Mouse (Mus musculus) adrenal gland, adult 2 months (tissue): ENCODE measurements at regions not wholly inside any gene's neighbourhood (a gene's known extent, or its start where the extent isn't known, plus 50 kb on each side); places are given as distances from the start of the nearest gene placed in this dataset.

Experiments
- DNase-seq: peaks from one replicate; pipeline ENCODE4 v3.0.0; 2021

GRCm38 (mm10) chr13:112125769-112126469 lies 162.3 kb upstream of the Ankrd55 start:
- DNase-seq, result no peak

DNA sequence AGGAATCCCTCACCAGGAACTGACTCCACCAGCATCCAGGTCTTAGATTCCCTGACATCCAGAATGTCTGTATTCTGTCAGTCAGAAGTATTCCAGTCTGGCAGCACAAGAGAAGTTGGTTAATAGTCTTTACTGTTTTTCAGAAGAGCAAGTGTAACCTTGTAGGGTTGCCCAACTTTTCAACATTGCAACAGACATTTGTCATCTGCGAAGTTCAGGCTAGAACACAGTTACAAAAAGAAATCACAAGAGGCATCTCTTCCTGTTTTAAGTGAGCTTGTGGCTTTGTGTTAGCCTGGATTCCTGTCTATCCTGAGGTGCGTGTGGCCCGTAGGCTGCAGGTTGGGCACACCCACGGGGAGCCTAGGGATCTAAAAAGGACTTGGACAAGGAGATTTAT lies 158.0 kb upstream of the Ankrd55 start:
- DNase-seq, result peak; percentile 74

GRCm38 (mm10) chr13:112130774-112131173 lies 157.5 kb upstream of the Ankrd55 start:
- no peak for DNase-seq

GRCm38 (mm10) chr13:112131191-112131590 lies 157.1 kb upstream of the Ankrd55 start:
- no peak for DNase-seq

GRCm38 (mm10) chr13:112133736-112134135 lies 154.5 kb upstream of the Ankrd55 start:
- DNase-seq, result no peak

DNA sequence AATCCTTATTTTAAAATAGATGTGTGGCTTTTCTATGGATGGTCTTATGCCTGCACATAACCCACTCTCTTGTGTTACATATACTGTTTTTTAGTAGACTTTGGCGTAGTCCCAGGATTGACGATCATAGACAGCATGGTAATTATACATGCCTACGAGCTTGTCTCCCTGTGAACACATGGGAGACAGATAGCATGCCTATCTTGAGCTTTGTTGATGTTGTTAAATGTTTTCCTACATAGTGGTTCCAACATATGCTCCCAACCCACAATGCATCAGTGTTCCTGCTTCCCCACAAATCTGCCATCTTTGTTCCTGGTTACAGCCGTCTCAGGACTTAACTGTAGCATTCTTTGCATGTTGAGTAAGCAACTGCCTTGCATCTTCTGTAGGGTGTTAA lies 153.6 kb upstream of the Ankrd55 start:
- DNase-seq, result no peak

DNA sequence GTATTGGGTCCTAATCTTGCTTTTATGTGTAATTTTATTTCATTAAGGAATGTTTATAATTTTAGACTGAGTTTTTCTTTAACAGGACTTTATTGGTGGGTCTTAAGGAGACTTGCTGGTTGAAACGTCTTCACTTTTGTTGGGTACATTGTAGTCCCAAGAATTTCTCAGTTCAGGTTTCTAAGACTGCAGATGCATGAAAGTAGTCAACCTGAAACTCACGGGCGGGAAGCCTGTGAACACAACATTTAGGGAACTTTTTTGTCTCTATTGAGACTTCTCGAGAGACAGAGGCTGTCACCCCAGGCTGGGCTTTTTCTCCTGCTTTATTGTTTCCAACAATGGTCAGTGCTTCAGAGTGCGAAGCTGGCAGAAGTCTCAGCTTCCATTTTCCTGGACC lies 152.5 kb upstream of the Ankrd55 start:
- no peak for DNase-seq

DNA sequence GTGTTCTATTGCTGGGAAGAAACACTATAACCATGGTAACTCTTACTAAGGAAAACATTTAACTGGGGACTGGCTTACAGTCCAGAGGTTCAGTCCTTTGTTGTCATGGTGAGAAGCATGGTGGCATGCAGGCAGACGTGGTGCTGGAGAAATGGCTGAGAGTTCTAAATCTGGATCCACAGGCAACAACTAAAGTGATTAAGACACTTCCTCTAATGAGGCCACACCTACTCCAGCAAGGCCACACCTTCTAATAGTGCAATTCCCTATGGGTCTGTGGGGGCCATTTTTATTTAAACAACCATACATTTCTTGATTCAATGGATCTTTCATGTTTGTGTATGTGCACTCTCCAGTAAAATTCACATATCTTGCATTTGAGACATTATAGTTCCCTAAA lies 151.4 kb upstream of the Ankrd55 start:
- DNase-seq, result no peak

DNA sequence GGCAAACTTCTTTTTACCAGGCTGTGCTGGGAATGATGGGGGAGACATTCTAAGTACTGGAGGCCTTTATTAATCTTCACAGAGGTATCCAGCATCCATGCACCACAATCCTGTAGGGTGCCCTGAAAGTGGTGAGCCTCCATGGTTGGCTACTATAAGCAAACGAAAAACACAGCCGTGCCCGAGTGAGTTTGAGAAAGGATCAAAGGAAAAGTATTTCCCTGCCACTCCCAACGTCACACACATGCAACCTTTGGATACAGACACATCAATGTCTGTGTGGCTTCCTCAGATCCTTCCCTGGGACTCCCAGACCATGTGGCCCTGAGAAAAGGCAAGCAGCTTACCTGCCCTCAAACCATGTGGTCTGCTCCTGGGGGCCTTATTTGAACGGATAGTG lies 147.4 kb upstream of the Ankrd55 start:
- DNase-seq, result peak; percentile 35

DNA sequence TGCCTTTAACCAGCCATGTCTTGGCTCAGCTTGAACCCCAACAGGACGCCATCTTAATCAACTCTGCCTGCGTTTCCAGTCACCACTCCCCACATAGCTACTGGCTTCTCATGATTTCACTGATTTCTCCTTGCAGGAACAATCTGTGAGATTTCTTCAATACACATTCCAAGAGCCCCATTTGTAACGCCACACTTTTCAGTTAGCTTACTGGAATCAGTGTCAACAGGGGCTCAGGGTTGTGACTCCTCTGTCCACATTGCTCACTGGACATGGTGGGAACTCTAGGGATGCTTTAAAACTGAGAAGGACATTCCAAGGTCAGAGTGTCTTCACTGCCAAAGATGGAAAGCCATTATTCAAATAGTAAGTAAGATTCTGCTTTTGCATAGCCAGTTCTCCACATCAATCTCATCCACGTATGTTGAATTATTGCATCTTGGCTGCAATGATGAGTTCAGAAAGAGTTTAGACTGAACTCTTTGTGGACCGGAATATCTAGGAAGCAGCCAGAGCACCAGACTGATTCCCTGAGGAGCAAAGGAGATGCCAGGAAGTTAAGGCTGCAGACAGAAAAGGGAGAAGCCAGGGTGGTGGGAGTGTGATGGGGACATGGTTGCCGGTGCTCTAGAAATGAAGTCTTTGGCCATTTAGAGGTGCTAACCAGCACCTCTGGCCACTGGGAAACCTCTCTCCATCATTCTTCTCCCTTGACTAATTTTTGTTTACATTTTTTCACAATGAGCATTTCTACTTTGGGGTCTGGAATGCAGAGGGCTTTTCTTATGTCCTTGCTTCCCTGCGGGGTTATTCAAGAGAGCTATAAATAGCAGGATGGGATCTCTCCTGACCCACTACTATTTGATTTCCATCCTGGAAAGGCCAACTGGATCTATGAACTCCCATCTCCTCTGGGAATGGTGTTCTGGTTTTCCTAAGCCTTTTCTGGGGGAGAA lies 143.6 kb upstream of the Ankrd55 start:
- no peak for DNase-seq

DNA sequence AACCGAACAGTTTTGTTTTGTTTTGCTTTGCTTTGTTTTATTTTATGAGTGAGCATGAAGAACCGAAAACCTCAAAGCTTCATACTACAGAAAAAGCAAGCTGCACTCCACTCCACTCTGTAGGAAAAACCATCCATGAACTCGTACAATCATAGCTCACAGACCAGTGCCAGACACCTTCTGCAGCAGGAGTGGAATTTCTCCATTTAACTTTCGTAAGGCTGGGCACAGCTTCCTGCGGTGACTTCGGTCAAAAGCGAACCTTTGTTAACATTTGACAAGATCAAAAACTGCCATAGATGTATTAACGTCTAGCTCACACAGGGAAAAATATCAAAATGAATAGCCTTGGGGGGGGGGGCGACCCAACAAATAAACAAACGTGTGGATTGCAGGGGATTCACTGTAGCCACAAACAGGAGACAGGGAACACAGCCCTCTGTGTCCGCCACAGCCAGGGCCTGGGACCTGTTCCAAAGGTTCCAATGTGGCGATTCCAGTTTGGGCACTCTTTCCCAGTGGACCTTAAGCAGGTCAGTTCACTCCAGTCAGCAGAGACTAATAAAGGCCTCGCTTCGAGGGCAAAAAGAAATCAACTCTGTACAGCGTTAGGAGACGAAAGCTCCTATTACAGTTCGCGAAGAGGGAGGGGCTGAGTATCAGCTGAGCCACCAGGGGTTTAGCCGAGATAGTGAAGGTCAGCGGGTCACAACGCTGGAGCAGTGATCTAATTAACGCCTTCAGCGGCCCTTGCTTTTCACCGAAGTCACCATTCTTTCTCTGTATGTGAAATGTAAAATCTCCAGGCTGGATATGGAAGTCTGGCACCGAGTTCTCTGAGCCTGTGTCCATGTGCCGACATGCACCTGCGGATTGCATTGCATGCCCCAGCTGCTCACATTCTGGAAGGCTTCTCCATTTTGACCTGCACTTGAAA lies 135.4 kb upstream of the Ankrd55 start:
- DNase-seq, result peak; percentile 60

DNA sequence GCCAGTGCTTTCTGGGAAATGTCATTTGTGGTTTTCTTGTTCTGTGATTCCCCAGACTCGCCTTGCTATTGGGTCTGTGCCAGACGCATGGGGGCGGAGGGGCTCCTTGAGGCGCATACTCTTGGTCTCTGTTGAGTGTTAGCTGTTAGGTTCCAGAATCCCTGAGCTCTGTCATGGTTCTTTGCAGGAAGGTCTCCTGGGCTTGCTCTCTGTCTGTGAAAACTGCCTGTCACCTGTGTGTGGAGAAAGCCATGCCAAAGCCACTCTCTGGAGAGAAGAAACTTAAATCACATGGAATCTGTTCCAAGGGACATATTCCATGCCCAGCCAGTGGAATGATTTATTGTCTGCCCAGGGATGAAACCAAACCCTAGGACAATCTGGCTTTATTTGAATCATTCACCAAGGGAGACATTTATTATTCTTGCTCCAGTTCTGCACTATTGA lies 134.5 kb upstream of the Ankrd55 start:
- peak; percentile 52 for DNase-seq

GRCm38 (mm10) chr13:112159430-112160172 lies 128.7 kb upstream of the Ankrd55 start:
- no peak for DNase-seq

DNA sequence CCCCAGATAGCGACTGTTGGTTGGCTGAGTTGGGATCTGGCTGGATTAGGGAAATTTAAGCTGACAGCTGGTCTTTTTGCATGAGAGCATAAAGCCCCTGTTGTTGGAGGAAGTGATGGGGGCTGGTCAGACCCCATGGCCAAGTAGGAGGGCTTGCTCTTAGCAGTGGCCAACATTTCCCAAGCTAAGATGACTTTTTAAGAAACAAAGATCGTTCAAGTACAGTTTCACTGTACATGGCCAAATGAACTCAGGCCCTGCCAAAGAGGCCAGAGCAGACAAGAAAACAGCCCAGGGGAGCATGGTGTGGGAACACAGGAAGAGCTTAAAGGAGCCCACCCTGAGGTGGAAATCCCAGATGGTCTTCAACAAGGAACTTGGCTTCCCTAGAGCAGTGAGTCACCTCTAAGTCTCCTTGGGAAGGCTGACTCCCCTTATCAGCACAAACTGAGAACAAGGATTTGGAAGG lies 128.0 kb upstream of the Ankrd55 start:
- no peak for DNase-seq

DNA sequence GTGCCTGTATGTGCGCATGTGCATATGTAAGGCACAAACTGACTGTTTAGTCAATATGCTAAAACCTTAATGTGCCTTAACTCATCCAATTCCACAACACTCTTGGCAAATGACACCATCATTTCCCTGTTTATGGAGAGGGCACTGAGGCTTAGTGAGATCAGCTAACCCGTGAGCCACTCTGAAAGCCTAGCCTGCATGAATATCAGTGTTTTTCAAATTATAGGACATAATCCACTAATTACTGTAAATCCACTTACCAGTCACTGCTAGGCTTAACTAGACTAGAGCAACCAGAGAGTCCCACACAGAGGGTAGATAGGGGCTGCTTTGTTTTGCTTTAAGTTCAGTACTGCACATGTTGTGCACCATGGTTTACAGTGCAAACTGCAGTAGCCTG lies 127.5 kb upstream of the Ankrd55 start:
- no peak for DNase-seq

- no peak for DNase-seq
Observed at GRCm38 (mm10) chr13:112161886-112162285, 126.4 kb upstream of the Ankrd55 start.

DNA sequence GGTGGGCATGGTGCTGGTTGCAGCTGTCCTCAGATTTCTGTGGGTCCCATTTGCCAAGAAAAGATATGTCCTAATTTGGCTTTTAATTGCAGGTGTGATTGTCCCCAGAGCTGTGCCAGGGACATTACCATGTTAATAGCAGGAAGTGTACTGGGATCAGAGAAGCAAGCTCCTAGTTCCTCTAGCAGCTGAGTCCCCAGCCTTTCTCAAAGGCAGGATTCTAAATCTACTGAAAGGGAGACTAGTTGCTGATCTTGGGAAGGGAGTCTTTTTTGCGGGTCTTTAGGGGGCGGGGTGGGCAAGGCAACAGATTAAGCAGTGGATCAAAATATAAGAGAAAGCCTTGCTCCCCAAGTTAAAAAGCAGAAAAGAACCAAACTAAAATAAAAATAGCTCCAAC lies 122.3 kb upstream of the Ankrd55 start:
- no peak for DNase-seq

- DNase-seq, result no peak
Observed at GRCm38 (mm10) chr13:112166338-112166802, 121.9 kb upstream of the Ankrd55 start.

DNA sequence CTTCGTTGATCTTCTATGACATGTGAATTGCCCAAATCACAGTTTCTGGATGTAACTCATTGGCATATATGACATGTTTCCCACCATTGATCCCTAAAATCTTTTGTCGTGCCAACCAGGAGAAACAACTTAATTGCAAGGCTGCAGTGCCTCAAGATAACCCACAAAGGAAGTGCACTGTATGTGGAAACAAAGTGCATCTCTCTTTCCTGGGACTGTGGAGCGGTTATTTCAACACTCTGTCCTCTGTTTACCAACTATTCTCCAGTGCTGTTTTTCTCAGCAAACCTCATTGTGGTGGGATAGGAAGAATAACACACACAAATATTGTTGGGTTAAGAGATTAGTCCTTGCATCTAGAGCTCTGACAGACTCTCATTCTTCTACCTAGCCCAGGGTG lies 119.8 kb upstream of the Ankrd55 start:
- DNase-seq, result no peak

GRCm38 (mm10) chr13:112170872-112171271 lies 117.4 kb upstream of the Ankrd55 start:
- no peak for DNase-seq
